Mouse (Mus musculus) kidney, embryonic 14.5 days (tissue): ENCODE measurements around the gene Reln. TPM values are rescaled to one million over a fixed set of nuclear protein-coding genes. Genes with fewer than 3 reads are reported as not detected.
A peak's percentile ranks its signal among the peaks of the same experiment; 100 is the strongest.

ENCODE experiments used
- ATAC-seq: fragments of 200-750 bp; cut with Nextera tagmentation; 2 replicates; pipeline ENCODE4 v1.8.0; 2017; ENCODE audit warnings: moderate number of reproducible peaks, mild to moderate bottlenecking, moderate TSS enrichment, moderate library complexity; ENCODE audit not compliant: low FRiP score, low TSS enrichment
- H3K27ac ChIP-seq: fragments of 300-500 bp; sonication (generic); 2 replicates; pipeline ENCODE4 v1.5.1; 2014; ENCODE audit warnings: low read depth, mild to moderate bottlenecking, low read length, moderate library complexity, mixed read lengths
- H3K27me3 ChIP-seq: fragments of 300-500 bp; sonication (generic); 2 replicates; pipeline ENCODE4 v1.6.1; 2014; ENCODE audit warnings: mild to moderate bottlenecking, low read length; ENCODE audit not compliant: control insufficient read depth, insufficient read depth
- H3K36me3 ChIP-seq: fragments of 300-500 bp; sonication (generic); 2 replicates; pipeline ENCODE4 v1.6.1; 2014; ENCODE audit warnings: low read length, mixed read lengths; ENCODE audit not compliant: control insufficient read depth, insufficient read depth
- H3K4me1 ChIP-seq: fragments of 300-500 bp; sonication (generic); 2 replicates; pipeline ENCODE4 v1.6.1; 2014; ENCODE audit warnings: low read length, mixed read lengths; ENCODE audit not compliant: control insufficient read depth, insufficient read depth
- H3K4me2 ChIP-seq: fragments of 300-500 bp; sonication (generic); replicated peaks from 2 replicates; pipeline ENCODE4 v1.6.1; 2014; ENCODE audit warnings: low read depth, mild to moderate bottlenecking, low read length
- H3K4me3 ChIP-seq: fragments of 300-500 bp; sonication (generic); 2 replicates; pipeline ENCODE4 v1.5.1; 2014; ENCODE audit warnings: mild to moderate bottlenecking, low read length
- H3K9ac ChIP-seq: fragments of 300-500 bp; sonication (generic); 2 replicates; pipeline ENCODE4 v1.6.1; 2014; ENCODE audit warnings: low read depth, mild to moderate bottlenecking, low read length, moderate library complexity
- H3K9me3 ChIP-seq: fragments of 300-500 bp; sonication (generic); 2 replicates; pipeline ENCODE4 v1.6.1; 2016; ENCODE audit warnings: low read length; ENCODE audit not compliant: control insufficient read depth
- WGBS: fragments of 180-500 bp; shearing (Covaris S2); extraction: QIAGEN DNeasy Blood & Tissue Kit; methylation state at CpG from one replicate; pipeline ENCODE4 v1.1.7; 2014; 5-methylcytosine and 5-hydroxymethylcytosine counted together
- polyA plus RNA-seq: library from polyadenylated mRNA; unstranded; fragments of >200 nt; fragmentation: Nextera tagmentation; extraction: Ambion mirVana; gene quantifications from 2 replicates; pipeline ENCODE4 v1.2.1, GENCODE M21; 2014

Gene Reln
- polyA plus RNA-seq, 1 experiment from 2014 or later: 16.7 TPM

- no peak within 1 kb of the TSS for H3K9ac ChIP-seq
- WGBS: 2% methylated on average over 29 of the region's 29 CpGs
These were observed 479.0 kb downstream of the Reln start, which contains the start of gene Slc26a5 for GRCm38 (mm10) chr5:21865346-21866107. Slc26a5 (minus strand) TSS chr5:21865604.

DNA sequence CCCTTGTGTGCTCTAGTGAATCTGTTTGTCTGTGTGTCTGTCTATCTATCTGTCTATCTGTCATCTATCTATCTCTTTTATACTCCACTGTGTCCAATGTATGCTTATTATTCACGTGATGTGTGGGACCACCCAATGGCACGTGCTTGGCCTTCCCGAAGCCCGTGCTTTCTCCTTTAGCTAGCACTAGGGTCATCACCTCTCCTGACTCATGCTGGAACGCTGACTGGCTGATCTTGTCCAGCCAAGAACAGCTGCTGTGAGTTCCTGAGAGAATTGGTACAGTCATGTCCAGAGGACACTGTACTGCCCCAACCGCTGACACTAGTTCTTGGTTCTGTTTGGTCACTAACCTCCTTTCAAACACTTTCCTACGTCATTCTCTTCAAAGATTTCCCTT, 485.8 kb downstream of the Reln start:
- Histone ChIP-seq H3K36me3 (no peaks in the 10 kb centered on the region), H3K4me1 (no peaks in the 10 kb centered on the region), H3K9ac (no peak overlapping the region), H3K27ac (no peak overlapping the region), H3K9me3 (no peaks in the 10 kb centered on the region), H3K4me2 (no peak overlapping the region), H3K4me3 (no peak overlapping the region), H3K27me3 (no peaks in the 10 kb centered on the region)
- no peak for ATAC-seq
- WGBS: 86% methylated on average over 7 of the region's 7 CpGs

More at GRCm38 (mm10) chr5:21865346-21866107, 479.0 kb downstream of the Reln start, which contains the start of gene Slc26a5:
- H3K27me3 ChIP-seq: peaks cover 3% of the 10 kb centered on the region; the same call in 1 of the 2 replicates
- no peak within 1 kb of the TSS for H3K27ac ChIP-seq
- peak within 1 kb of the TSS; percentile 39 for H3K4me2 ChIP-seq
- H3K36me3 ChIP-seq: no peaks in the 10 kb centered on the region
- H3K4me1 ChIP-seq: no peaks in the 10 kb centered on the region
- peak; percentile 69 for ATAC-seq
- H3K4me3 ChIP-seq: peak within 1 kb of the TSS; percentile 24
- no peaks in the 10 kb centered on the region for H3K9me3 ChIP-seq

DNA sequence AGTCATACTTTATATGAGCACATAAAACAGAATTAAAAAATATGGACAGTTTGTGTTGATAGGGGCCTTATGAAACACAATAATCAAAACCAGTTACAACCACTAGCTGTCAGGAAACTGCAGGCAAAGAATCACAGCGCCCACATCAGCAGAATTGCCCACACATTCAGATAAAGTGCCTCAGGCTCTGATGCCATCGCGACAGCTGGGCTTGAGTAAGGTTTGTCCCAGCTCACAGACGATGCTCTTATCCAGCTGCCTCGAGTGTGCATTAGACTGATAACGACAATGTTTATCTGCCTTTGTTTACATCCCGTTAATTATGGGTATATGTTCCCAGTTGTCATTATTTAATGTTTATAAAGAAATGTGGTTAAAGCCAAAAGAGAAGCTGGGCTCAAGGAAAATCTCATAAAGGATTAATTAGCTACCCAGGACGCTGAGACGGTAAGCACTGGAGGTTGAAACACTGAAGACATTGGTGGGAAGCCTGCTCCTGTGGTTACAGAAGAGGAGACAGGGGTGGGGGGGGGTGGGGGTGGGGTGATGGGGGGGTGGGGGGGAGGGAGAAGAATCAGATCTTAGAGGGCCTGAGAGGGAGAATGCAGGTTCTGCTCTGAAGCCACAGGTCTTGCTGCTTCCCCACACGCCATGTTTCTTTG, 492.7 kb downstream of the Reln start:
- no peak for ATAC-seq
- no peak overlapping the region for H3K27ac ChIP-seq
- 73% methylated on average over 10 of the region's 10 CpGs for WGBS
- no peaks in the 10 kb centered on the region for H3K4me1 ChIP-seq
- no peak overlapping the region for H3K9ac ChIP-seq
- H3K27me3 ChIP-seq: no peaks in the 10 kb centered on the region
- no peak overlapping the region for H3K4me2 ChIP-seq
- no peak overlapping the region for H3K4me3 ChIP-seq
- no peaks in the 10 kb centered on the region for H3K36me3 ChIP-seq
- H3K9me3 ChIP-seq: no peaks in the 10 kb centered on the region

- no peak for ATAC-seq
- H3K9me3 ChIP-seq: no peaks in the 10 kb centered on the region
- no peak overlapping the region for H3K4me2 ChIP-seq
- H3K36me3 ChIP-seq: no peaks in the 10 kb centered on the region
- WGBS: 57% methylated on average over 6 of the region's 6 CpGs
- no peak overlapping the region for H3K9ac ChIP-seq
- H3K4me1 ChIP-seq: no peaks in the 10 kb centered on the region
- no peaks in the 10 kb centered on the region for H3K27me3 ChIP-seq
- no peak overlapping the region for H3K27ac ChIP-seq
- no peak overlapping the region for H3K4me3 ChIP-seq
These were observed 497.1 kb downstream of the Reln start for GRCm38 (mm10) chr5:21847438-21847837.

GRCm38 (mm10) chr5:21846616-21847290, 497.7 kb downstream of the Reln start:
- Histone ChIP-seq H3K27me3 (no peaks in the 10 kb centered on the region), H3K4me2 (no peak overlapping the region), H3K4me3 (no peak overlapping the region), H3K36me3 (no peaks in the 10 kb centered on the region), H3K9me3 (no peaks in the 10 kb centered on the region), H3K4me1 (no peaks in the 10 kb centered on the region), H3K27ac (no peak overlapping the region), H3K9ac (no peak overlapping the region)
- no peak for ATAC-seq
- WGBS: 82% methylated on average over 20 of the region's 20 CpGs

DNA sequence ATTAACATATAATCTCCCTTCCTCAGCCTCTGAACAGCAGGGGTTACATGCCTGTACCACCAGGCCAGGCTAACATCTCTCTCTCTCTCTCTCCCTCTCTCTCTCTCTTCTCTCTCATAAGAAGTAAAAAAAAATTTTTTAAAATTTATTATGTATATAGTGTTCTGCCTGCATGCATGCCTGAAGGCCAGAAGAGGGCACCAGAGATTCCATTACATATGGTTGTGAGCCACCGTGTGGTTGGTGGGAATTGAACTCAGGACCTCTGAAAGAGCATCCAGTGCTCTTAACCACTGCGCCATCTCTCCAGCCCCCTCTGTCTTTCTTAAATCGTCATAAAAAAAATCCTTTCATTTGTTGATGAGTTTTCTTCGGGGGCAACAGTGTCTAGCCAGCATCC, 499.8 kb downstream of the Reln start:
- H3K27me3 ChIP-seq: no peaks in the 10 kb centered on the region
- whole genome bisulfite sequencing: 79% methylated on average over 4 of the region's 4 CpGs
- no peaks in the 10 kb centered on the region for H3K9me3 ChIP-seq
- no peak for ATAC-seq
- no peak overlapping the region for H3K4me2 ChIP-seq
- no peak overlapping the region for H3K4me3 ChIP-seq
- no peaks in the 10 kb centered on the region for H3K4me1 ChIP-seq
- no peaks in the 10 kb centered on the region for H3K36me3 ChIP-seq
- H3K9ac ChIP-seq: no peak overlapping the region
- H3K27ac ChIP-seq: no peak overlapping the region

Other genes starting within 250 kb of the Reln start
- 43.7 and 51.2 TPM in 2 replicates for gene Orc5, start 205.7 kb upstream of the Reln start, polyA plus RNA-seq